Mouse (Mus musculus) liver, embryonic 11.5 days (tissue): ENCODE data around the gene Serping1. TPM values are rescaled to one million over a fixed set of nuclear protein-coding genes. Genes with fewer than 3 reads are reported as not detected.

Experiments
- ATAC-seq: fragments of 200-750 bp; cut with Nextera tagmentation; replicated peaks from 2 replicates; pipeline ENCODE4 v1.8.0; 2017; ENCODE audit warnings: moderate number of reproducible peaks, mild to moderate bottlenecking, moderate TSS enrichment, moderate library complexity; ENCODE audit not compliant: low FRiP score
- DNase-seq: peaks from one replicate; pipeline ENCODE4 v3.0.0-alpha.2; 2017; ENCODE audit warnings: low spot score
- H3K27ac ChIP-seq: fragments of 300-500 bp; sonication (generic); 2 replicates; pipeline ENCODE4 v1.5.1; 2014; ENCODE audit warnings: mild to moderate bottlenecking, low read depth, low read length, control low read depth
- H3K27me3 ChIP-seq: fragments of 300-500 bp; sonication (generic); replicated peaks from 2 replicates; pipeline ENCODE4 v1.6.1; 2014; ENCODE audit warnings: low read length, mixed read lengths; ENCODE audit not compliant: control insufficient read depth, insufficient read depth
- H3K36me3 ChIP-seq: fragments of 300-500 bp; sonication (generic); 2 replicates; pipeline ENCODE4 v1.6.1; 2014; ENCODE audit warnings: mild to moderate bottlenecking, low read length, moderate library complexity, mixed read lengths; ENCODE audit not compliant: control insufficient read depth, insufficient read depth
- H3K4me1 ChIP-seq: fragments of 300-500 bp; sonication (generic); replicated peaks from 2 replicates; pipeline ENCODE4 v1.6.1; 2014; ENCODE audit warnings: low read length, mixed read lengths; ENCODE audit not compliant: control insufficient read depth, insufficient read depth
- H3K4me2 ChIP-seq: fragments of 300-500 bp; sonication (generic); 2 replicates; pipeline ENCODE4 v1.6.1; 2014; ENCODE audit warnings: mild to moderate bottlenecking, control low read depth, moderate library complexity
- H3K4me3 ChIP-seq: fragments of 300-500 bp; sonication (generic); 2 replicates; pipeline ENCODE4 v1.5.1; 2014; ENCODE audit warnings: low read depth, low read length, control low read depth
- H3K9ac ChIP-seq: fragments of 300-500 bp; sonication (generic); 2 replicates; pipeline ENCODE4 v1.6.1; 2014; ENCODE audit warnings: low read depth, low read length, control low read depth
- H3K9me3 ChIP-seq: fragments of 300-500 bp; sonication (generic); 2 replicates; pipeline ENCODE4 v1.6.1; 2016; ENCODE audit warnings: low read length, inconsistent platforms, mixed read lengths; ENCODE audit not compliant: control insufficient read depth
- WGBS: fragments of 180-500 bp; shearing (Covaris S2); extraction: QIAGEN DNeasy Blood & Tissue Kit; methylation state at CpG from one replicate; pipeline ENCODE4 v1.1.7; 2014; 5-methylcytosine and 5-hydroxymethylcytosine counted together
- polyA plus RNA-seq: library from polyadenylated mRNA; unstranded; fragments of >200 nt; fragmentation: Nextera tagmentation; extraction: Ambion mirVana; gene quantifications from 2 replicates; pipeline ENCODE4 v1.2.1, GENCODE M21; 2014

Gene Serping1
- polyA plus RNA-seq, 1 experiment from 2014 or later = 38.4 TPM

DNA sequence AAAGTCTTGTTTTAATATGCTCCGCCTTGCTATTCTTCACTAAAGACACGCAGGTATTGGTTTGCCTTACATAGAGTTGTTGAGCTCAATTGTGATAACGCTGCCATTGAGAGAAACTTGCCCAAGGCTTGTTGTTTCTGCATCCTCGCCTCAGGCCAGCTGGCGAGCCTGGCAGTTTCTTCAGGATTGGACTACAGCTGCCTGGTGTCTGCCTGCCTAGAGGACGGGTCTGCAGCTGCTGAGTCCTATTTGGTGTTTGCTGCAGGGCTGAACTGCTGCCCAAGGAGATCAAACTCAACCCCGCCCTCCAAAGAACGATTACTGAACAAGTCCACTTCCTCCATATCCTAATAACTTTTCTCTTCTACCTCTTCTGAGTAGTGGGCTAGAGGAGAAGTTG, 14.5 kb downstream of the Serping1 start:
- no peak overlapping the region for H3K27ac ChIP-seq
- no peak overlapping the region for H3K9ac ChIP-seq
- WGBS = 71% methylated on average over 8 of the region's 8 CpGs
- H3K36me3 ChIP-seq = no peaks in the 10 kb centered on the region
- H3K4me3 ChIP-seq = no peak overlapping the region
- H3K27me3 ChIP-seq = no peaks in the 10 kb centered on the region; the same call in 1 of the 2 replicates
- no peak overlapping the region for H3K4me2 ChIP-seq
- ATAC-seq (no peak), DNase-seq (no peak)
- no peaks in the 10 kb centered on the region for H3K4me1 ChIP-seq
- no peaks in the 10 kb centered on the region for H3K9me3 ChIP-seq

DNA sequence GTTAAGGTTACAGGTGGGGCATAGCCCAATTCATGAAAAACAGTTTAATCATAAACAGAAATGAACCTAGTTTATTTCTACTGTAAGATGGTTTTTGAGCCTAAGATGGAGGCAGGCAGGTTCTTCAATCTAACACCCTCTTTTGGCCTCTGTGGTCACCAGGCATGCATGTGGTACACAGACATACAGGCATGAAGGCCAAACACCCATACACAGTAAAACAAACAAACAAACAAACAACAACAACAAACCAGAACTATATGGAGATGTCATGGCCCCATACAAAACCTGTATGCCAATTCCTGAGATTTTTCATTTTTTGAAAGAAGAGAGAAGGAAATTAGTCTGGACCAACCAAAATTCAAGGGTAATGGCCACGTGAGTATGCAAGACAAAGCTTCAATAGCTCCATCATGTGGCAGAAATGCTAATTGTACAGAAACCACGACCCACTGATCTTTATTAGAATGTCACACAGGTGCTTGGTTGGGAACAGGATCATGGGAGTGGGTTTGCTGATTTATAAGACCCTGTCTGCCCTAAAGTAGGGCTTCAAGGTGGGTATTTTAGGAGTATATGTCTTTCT, 16.6 kb downstream of the Serping1 start:
- Histone ChIP-seq H3K9ac (no peak overlapping the region), H3K36me3 (no peaks in the 10 kb centered on the region), H3K9me3 (no peaks in the 10 kb centered on the region), H3K4me2 (no peak overlapping the region), H3K27ac (no peak overlapping the region), H3K4me1 (no peaks in the 10 kb centered on the region), H3K27me3 (no peaks in the 10 kb centered on the region; the same call in 1 of the 2 replicates), H3K4me3 (no peak overlapping the region)
- WGBS = 3% methylated on average over 2 of the region's 2 CpGs
- DNase-seq (no peak), ATAC-seq (peak; percentile 65)

DNA sequence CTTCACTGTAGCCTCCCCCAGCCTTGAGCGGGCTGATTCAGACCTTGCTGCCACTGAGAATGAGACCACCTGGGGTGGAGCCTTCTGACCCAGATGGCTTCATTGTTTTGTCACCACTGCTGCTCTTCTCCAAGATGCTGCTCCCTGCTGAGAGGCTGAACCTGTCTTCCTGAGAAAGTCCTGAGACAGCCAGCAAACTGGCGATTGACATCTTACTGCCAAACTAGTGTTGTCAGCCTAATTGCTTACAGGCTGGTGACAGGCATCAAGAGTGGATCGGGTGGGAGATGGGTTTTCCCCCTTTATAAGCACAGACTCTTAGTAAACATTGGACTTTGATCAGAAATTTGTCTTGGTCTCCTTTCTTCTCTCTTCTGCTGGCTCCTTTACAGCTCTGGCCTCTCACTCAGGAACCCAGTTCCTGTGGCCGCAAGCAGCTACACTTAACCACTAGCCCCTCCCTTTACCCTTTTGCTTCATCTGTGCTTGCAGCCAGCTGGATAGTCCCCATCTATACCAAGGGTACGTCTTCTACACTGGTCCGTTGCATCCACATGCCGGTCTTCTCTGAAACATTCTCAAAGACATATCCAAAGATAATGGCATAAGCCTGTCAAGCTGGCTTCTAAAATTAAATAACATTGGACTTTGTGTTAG, 18.1 kb downstream of the Serping1 start:
- WGBS = 60% methylated on average over 7 of the region's 7 CpGs
- Histone ChIP-seq H3K9me3 (no peaks in the 10 kb centered on the region), H3K4me3 (no peak overlapping the region), H3K27ac (no peak overlapping the region), H3K27me3 (no peaks in the 10 kb centered on the region; the same call in 1 of the 2 replicates), H3K4me2 (no peak overlapping the region), H3K36me3 (no peaks in the 10 kb centered on the region), H3K4me1 (no peaks in the 10 kb centered on the region), H3K9ac (no peak overlapping the region)
- ATAC-seq = no peak
- no peak for DNase-seq

DNA sequence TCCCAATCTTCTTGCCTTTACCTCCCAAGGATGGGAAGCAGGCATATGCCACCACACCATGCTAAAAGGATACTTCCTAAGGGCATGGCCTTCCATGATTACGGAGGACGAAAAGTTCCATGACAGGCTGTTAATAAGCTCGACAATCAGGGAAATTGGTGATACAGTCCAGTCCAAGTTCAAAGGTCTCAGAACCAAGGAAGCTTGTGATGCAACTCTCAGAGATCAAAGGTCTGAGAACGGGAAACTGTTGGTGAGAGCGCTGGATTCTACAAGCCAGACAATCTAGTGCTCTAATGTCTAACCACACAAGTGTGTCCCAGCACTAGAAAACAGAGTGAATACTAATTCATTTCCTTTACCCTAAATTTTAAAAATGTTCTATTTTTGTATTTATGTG, 19.0 kb downstream of the Serping1 start:
- 68% methylated on average over 5 of the region's 5 CpGs for WGBS
- H3K4me3 ChIP-seq = no peak overlapping the region
- H3K4me1 ChIP-seq = no peaks in the 10 kb centered on the region
- no peak overlapping the region for H3K4me2 ChIP-seq
- H3K9me3 ChIP-seq = no peaks in the 10 kb centered on the region
- no peak overlapping the region for H3K9ac ChIP-seq
- no peak overlapping the region for H3K27ac ChIP-seq
- no peaks in the 10 kb centered on the region for H3K36me3 ChIP-seq
- DNase-seq = no peak
- ATAC-seq = no peak
- no peaks in the 10 kb centered on the region; the same call in 1 of the 2 replicates for H3K27me3 ChIP-seq

DNA sequence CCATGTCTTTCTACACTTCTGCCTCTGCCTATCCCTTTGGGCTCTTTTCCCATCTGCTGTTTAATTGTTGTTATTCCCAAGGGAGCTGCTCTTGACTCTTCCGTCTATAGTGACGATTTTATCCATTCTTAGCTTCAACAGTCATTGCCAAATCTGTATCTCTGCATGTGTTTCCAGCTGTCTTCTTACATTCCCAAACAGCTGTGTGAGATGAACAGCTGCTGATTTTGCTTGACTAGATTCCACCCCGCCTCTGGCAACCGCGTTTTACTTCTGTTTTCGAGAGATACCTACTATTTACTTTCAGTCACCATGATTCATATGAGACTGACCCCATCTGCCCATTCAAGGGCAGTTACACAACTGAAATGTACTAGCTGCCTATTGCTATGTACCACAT, 25.1 kb downstream of the Serping1 start:
- Histone ChIP-seq H3K9me3 (no peaks in the 10 kb centered on the region), H3K4me1 (peaks cover 5% of the 10 kb centered on the region), H3K27ac (no peak overlapping the region), H3K27me3 (no peaks in the 10 kb centered on the region), H3K4me2 (no peak overlapping the region), H3K4me3 (no peak overlapping the region), H3K9ac (no peak overlapping the region), H3K36me3 (no peaks in the 10 kb centered on the region)
- ATAC-seq (no peak), DNase-seq (no peak)
- WGBS = 68% methylated on average over 6 of the region's 6 CpGs

DNA sequence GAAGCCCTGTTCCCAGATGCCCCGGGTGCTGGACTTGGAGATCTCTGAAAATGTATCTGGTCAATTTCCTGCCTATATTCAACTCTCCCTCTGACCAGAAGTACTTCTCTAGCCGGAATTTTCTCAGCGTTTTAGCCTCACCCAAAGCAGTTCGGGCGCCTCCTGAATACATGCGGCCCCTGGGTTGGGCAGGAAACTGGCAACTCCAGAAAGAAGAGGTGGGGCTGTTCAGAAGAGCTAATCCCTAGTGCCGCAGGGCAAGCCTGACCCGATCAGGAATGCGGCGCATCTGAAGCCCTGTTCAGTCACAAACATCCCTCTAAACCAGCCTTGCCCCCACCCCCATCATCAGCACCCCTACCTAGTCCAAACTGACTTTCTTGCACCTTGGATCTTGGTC, 31.1 kb downstream of the Serping1 start:
- Histone ChIP-seq H3K4me2 (peak overlapping the region; percentile 90), H3K4me3 (peak overlapping the region; percentile 74), H3K4me1 (peaks cover 47% of the 10 kb centered on the region), H3K27ac (peak overlapping the region; percentile 95), H3K9ac (peak overlapping the region; percentile 98), H3K36me3 (no peaks in the 10 kb centered on the region), H3K27me3 (no peaks in the 10 kb centered on the region), H3K9me3 (no peaks in the 10 kb centered on the region)
- peak; percentile 70 for DNase-seq
- 5% methylated on average over 10 of the region's 10 CpGs for WGBS
- ATAC-seq = peak; percentile 33

DNA sequence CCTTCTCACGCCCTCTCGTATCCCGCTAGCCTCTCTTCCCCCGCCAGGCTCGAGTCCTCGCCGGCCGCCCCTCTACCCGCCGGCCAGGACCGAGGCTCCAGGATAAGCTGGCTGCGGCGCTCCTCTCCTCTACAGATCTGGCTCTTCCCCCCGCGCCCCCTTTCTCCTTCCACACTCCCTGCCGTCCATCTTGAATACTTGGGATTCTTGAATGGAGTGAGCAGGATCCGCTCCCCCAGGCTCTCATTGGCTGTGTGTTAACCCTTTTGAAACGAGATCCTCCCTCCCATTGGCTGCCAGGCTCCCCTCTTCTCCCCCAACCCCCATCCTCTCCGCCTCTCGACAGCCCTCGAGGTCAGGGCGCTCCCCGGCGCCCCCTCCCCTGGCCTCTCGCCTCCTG, 31.7 kb downstream of the Serping1 start, which contains the start of gene Gm19426:
Gene Gm19426 (minus strand): TSS at position 95 of the 400 bp plus-strand sequence.
- Histone ChIP-seq H3K27ac (peak within 1 kb of the TSS; percentile 95), H3K4me1 (peaks cover 50% of the 10 kb centered on the region), H3K4me2 (peak within 1 kb of the TSS; percentile 90), H3K9me3 (no peaks in the 10 kb centered on the region), H3K36me3 (no peaks in the 10 kb centered on the region), H3K27me3 (no peaks in the 10 kb centered on the region), H3K4me3 (peak within 1 kb of the TSS; percentile 74), H3K9ac (peak within 1 kb of the TSS; percentile 98)
- ATAC-seq = peak; percentile 86
- peak; percentile 85 for DNase-seq
- under 1% methylated on average over 25 of the region's 25 CpGs for WGBS

DNA sequence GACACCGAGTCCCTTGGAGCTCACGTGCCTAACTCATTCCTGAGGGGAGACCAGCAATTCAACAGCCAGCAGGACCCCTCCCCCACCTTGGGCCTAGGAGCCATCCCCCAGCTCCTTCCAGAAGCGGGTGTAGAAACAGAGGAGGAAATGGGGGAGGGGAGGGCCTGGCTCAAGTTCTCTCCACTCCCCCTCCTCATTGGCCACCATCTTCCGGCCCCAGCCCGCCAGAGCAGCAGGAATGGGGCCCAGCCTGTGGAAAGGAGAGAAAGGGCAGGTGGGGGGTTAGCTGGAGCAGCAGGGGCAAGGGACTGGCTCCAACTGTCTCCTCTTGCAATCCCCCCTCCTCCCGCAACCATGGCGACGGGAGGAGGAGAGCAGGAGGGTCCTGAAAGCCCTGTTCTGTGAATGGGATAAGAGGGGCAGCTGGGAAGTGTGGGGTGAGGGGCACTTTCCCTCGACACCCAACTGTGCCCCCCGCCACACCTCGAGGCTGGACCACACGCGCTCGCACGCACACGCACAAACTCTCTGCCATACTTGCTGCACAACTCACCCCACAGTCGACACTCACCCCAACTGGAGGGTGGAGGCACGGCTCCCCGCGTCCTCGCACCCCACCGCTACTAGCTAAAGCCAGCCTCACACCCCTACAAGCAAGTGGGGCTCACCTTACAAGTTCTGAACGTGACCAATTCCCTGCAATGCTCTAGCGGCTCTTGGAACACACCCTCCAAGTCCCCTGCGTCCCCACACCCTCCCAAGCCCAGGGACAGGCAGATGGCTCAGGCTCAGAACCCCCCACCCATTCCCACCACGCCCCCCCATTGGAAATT, 32.6 kb downstream of the Serping1 start:
- Histone ChIP-seq H3K4me1 (peaks cover 59% of the 10 kb centered on the region), H3K4me3 (peak overlapping the region; percentile 74), H3K4me2 (peak overlapping the region; percentile 90), H3K9ac (peak overlapping the region; percentile 98), H3K27me3 (peaks cover 2% of the 10 kb centered on the region), H3K9me3 (no peaks in the 10 kb centered on the region), H3K36me3 (no peaks in the 10 kb centered on the region), H3K27ac (peak overlapping the region; percentile 95)
- peak; percentile 26 for ATAC-seq
- DNase-seq = peak; percentile 79
- 4% methylated on average over 25 of the region's 26 CpGs for WGBS
